Mouse (Mus musculus): ENCODE data around the gene Rad51d. TPM values are rescaled to one million over a fixed set of nuclear protein-coding genes. Genes with fewer than 3 reads are reported as not detected.
"Not testable (repeated sequence)": the region's sequence is repeated elsewhere in the genome, so short reads cannot be mapped to it uniquely, and the experiment has no call there.

The Rad51d gene
- polyA plus RNA-seq, 1 experiment from 2014 or later, result 8.7 TPM

DNA sequence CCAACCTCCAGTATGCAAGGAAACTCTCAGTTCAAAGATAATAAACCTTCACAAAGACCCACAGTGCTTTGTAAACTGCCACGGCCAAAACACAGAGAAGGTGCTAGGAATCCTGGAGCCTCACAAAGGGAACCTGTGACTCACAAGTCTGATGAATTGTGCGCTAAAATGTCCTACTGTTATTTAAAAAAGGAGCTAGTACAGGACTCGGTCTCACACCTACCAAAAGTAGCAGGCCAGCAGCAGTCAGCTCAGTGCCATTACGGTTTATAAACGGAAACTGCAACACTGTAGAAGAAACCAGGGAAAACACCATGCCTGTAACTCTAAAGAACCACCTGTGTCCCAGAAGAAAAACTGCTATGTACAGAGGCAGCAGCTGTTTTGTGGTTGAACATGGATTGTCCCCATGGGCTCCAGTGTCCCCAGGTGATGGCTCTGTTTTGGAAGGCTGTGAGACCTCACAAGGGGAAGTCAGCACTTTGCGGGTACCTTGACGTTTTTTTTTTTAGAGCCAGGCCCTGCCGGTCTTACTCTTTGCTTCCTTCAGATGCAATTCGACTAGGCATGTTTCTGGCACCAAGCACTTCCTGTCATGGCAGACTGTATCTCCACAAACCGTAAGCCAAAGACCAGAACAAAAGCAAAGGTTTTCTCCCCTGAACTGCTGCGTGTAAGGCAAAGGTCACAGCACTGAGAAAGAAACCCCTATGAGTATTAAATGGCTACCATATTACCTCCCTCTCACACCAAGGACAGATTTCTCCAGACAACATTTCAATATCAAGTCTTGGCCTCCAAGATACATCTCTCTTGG is 54.6 kb downstream of the Rad51d start:
- TF ChIP-seq EP300 (IDR thresholded peaks at IDR 0.05) (no peak), CTCF (IDR thresholded peaks at IDR 0.05) (no peak)
- no peaks in the 10 kb centered on the region for H3K36me3 ChIP-seq (ENCODE audit: insufficient read depth, low read length)
- H3K4me1 ChIP-seq (ENCODE audit: insufficient read depth, low read depth, low read length), result no peaks in the 10 kb centered on the region
- no peak overlapping the region for H3K4me2 ChIP-seq (replicated peaks; ENCODE audit: low read depth, low read length)
- DNase-seq (ENCODE audit: low spot score) (no peak), ATAC-seq (no peak)
- no peak overlapping the region for H3K27ac ChIP-seq (ENCODE audit: low read length)
- no peak overlapping the region for H3K9ac ChIP-seq (replicated peaks; ENCODE audit: low read depth)
- 71% methylated on average over 11 of the region's 11 CpGs for WGBS
- H3K27me3 ChIP-seq (replicated peaks; ENCODE audit: insufficient read depth, low read length), result no peaks in the 10 kb centered on the region
- H3K4me3 ChIP-seq (ENCODE audit: low read depth, low read length), result no peak overlapping the region
- H3K9me3 ChIP-seq (ENCODE audit: low read length), result no peaks in the 10 kb centered on the region

DNA sequence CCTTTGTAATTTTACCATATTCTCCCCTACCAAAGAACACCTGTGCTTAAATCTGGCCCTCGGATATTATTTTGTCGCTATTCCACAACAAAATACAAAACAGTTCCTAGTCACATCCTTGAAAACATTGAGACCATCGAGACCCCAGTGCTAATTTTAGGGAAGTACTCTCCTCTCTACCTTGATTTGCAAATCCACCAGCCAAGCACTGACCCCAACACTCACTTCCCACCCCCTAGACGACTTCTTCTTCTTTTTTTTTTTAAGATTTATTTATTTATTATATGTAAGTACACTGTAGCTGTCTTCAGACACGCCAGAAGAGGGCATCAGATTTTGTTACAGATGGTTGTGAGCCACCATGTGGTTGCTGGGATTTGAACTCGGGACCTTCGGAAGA is 56.1 kb downstream of the Rad51d start:
- H3K9me3 ChIP-seq (ENCODE audit: low read length); H3K4me3 ChIP-seq (ENCODE audit: low read depth, low read length); H3K27me3 ChIP-seq (replicated peaks; ENCODE audit: insufficient read depth, low read length); H3K36me3 ChIP-seq (ENCODE audit: insufficient read depth, low read length); H3K9ac ChIP-seq (replicated peaks; ENCODE audit: low read depth); DNase-seq (ENCODE audit: low spot score); H3K27ac ChIP-seq (ENCODE audit: low read length); H3K4me2 ChIP-seq (replicated peaks; ENCODE audit: low read depth, low read length); H3K4me1 ChIP-seq (ENCODE audit: insufficient read depth, low read depth, low read length); ATAC-seq: not testable (repeated sequence)
- WGBS, result 75% methylated on average over 7 of the region's 7 CpGs

DNA sequence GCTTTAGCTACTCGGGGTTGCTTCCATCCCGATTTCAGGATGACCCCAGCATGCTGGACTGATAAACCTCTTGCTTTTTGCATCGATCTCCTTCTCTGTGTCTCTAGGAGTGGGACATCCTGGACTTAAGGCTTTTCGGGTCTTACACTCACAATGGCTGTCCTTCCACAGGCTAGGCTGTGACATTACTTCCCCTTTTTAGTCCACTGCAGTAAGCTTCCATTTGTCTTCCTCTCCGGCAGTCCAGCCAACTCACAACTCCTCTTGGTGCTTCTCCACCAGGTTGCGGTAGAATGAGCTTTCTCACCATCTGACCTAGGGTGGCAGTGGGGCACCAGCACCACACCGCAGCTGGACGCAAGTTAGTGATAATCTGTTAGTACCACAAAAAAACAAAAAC is 56.5 kb downstream of the Rad51d start:
- 67% methylated on average over 8 of the region's 8 CpGs for WGBS
- Histone ChIP-seq H3K27ac (ENCODE audit: low read length) (no peak overlapping the region), H3K4me2 (replicated peaks; ENCODE audit: low read depth, low read length) (no peak overlapping the region), H3K4me3 (ENCODE audit: low read depth, low read length) (no peak overlapping the region), H3K9ac (replicated peaks; ENCODE audit: low read depth) (no peak overlapping the region), H3K4me1 (ENCODE audit: insufficient read depth, low read depth, low read length) (no peaks in the 10 kb centered on the region), H3K27me3 (replicated peaks; ENCODE audit: insufficient read depth, low read length) (no peaks in the 10 kb centered on the region), H3K36me3 (ENCODE audit: insufficient read depth, low read length) (no peaks in the 10 kb centered on the region), H3K9me3 (ENCODE audit: low read length) (no peaks in the 10 kb centered on the region)
- ATAC-seq, result no peak
- DNase-seq (ENCODE audit: low spot score), result no peak
- no peak for TF ChIP-seq CTCF (IDR thresholded peaks at IDR 0.05)
- TF ChIP-seq EP300 (IDR thresholded peaks at IDR 0.05), result no peak

DNA sequence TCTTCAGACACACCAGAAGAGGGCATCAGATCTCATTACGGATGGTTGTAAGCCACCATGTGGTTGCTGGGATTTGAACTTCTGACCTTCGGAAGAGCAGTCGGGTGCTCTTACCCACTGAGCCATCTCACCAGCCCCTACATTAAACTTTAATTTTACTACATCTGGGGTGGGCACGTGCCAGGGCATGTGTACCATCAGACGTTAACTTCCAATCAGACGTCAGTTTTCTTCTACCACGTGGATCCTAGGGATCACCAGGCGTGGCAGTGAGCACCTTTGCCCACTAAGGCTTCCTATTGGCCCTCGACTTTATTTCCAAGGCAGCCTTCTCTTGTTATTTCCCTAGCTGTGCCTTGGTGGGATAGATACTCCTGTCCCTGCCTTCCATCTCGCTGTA is 58.0 kb downstream of the Rad51d start:
- not testable (repeated sequence) for H3K36me3 ChIP-seq (ENCODE audit: insufficient read depth, low read length); DNase-seq (ENCODE audit: low spot score)
- WGBS, result 71% methylated on average over 10 of the region's 10 CpGs

DNA sequence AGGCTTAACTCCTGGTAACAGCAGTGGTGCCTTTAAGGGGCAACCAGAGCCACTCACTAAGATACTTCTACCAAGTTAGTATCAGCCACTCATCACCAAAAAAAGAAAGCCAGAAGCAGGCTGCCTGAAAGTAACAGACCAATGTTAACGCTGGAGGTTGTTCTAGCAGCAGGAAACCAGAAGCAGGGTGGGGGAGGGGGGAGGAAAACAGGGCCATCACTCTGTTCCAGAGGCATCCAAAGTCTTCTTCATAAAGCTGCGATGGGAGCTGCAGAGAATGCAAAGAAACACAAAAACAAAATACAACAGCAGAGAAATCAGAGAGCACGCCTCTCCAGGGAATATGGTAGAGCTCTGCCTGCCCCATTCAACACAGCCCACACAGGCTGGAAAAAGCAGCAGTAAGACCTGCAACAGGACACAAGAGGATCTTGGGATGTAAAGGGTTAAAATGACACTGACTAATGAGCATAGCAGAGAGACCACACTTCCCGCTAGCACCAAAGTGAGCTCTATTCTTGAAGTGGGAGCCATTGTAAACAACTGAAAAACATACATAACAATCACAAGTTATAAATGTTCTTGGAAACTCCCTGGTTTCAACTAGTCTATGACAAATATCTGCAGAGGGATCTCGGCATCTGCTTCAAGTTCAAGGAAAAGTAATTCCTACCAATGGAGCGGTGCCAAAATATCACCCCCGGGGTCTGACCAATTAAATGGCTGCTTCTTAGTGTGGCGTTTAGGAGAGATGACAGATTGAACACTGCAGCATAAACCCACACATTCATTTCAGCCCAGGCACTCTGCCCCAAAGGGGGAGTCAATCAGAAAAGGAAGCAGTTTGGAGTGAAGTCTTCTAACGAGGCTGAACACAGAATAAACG is 59.2 kb downstream of the Rad51d start:
- no peaks in the 10 kb centered on the region for H3K9me3 ChIP-seq (ENCODE audit: low read length)
- no peaks in the 10 kb centered on the region for H3K36me3 ChIP-seq (ENCODE audit: insufficient read depth, low read length)
- no peaks in the 10 kb centered on the region for H3K4me1 ChIP-seq (ENCODE audit: insufficient read depth, low read depth, low read length)
- no peaks in the 10 kb centered on the region for H3K27me3 ChIP-seq (replicated peaks; ENCODE audit: insufficient read depth, low read length)
- H3K4me2 ChIP-seq (replicated peaks; ENCODE audit: low read depth, low read length), result no peak overlapping the region
- no peak overlapping the region for H3K4me3 ChIP-seq (ENCODE audit: low read depth, low read length)
- no peak for ATAC-seq
- no peak overlapping the region for H3K27ac ChIP-seq (ENCODE audit: low read length)
- TF ChIP-seq CTCF (IDR thresholded peaks at IDR 0.05) (no peak), EP300 (IDR thresholded peaks at IDR 0.05) (no peak)
- 22% methylated on average over 10 of the region's 10 CpGs for WGBS
- H3K9ac ChIP-seq (replicated peaks; ENCODE audit: low read depth), result no peak overlapping the region
- no peak for DNase-seq (ENCODE audit: low spot score)

More for the DNA sequence above, 58.0 kb downstream of the Rad51d start:
- not testable (repeated sequence) for H3K9me3 ChIP-seq (ENCODE audit: low read length); H3K27ac ChIP-seq (ENCODE audit: low read length); H3K9ac ChIP-seq (replicated peaks; ENCODE audit: low read depth); ATAC-seq; H3K4me2 ChIP-seq (replicated peaks; ENCODE audit: low read depth, low read length); H3K4me3 ChIP-seq (ENCODE audit: low read depth, low read length); H3K4me1 ChIP-seq (ENCODE audit: insufficient read depth, low read depth, low read length); H3K27me3 ChIP-seq (replicated peaks; ENCODE audit: insufficient read depth, low read length)

DNA sequence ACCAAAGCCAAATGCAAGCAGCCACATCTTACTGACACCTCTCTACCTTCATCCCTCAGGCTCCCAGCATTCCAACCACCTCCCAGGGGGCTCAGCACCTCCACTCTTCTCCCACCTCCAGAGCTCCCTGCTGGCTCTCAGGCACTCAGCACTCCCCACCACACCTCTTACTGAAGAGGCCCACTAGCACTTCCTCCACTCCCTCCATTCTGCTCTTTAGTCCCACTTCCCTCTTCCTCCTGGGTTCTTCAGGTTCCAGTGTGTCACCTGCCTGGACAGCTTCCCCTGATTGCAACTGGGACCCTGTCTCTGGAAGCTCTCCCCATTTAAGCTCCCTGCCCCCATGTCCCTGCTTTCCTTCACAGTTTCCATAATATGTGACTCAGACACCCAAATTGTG is 63.6 kb downstream of the Rad51d start:
- Histone ChIP-seq H3K36me3 (ENCODE audit: insufficient read depth, low read length) (no peaks in the 10 kb centered on the region), H3K9ac (replicated peaks; ENCODE audit: low read depth) (no peak overlapping the region), H3K27ac (ENCODE audit: low read length) (no peak overlapping the region), H3K4me3 (ENCODE audit: low read depth, low read length) (no peak overlapping the region), H3K27me3 (replicated peaks; ENCODE audit: insufficient read depth, low read length) (no peaks in the 10 kb centered on the region), H3K9me3 (ENCODE audit: low read length) (no peaks in the 10 kb centered on the region), H3K4me2 (replicated peaks; ENCODE audit: low read depth, low read length) (no peak overlapping the region), H3K4me1 (ENCODE audit: insufficient read depth, low read depth, low read length) (no peaks in the 10 kb centered on the region)
- ATAC-seq (no peak), DNase-seq (ENCODE audit: low spot score) (peak; percentile 11)
- TF ChIP-seq CTCF (IDR thresholded peaks at IDR 0.05) (no peak), EP300 (IDR thresholded peaks at IDR 0.05) (no peak)

Other genes with a start within 250 kb of the Rad51d start
- gene Cct6b, start 126.3 kb downstream of the Rad51d start, polyA plus RNA-seq (2015; fragmentation: Nextera tagmentation; extraction: Ambion mirVana), result 0.31 and 0.35 TPM in 2 replicates
- gene Zfp830, start 126.3 kb downstream of the Rad51d start, polyA plus RNA-seq (2015; fragmentation: Nextera tagmentation; extraction: Ambion mirVana), result 26.3 and 28.3 TPM in 2 replicates
- gene Lig3, start 109.5 kb downstream of the Rad51d start, polyA plus RNA-seq (2015; fragmentation: Nextera tagmentation; extraction: Ambion mirVana), result 10.9 and 11.6 TPM in 2 replicates
- 9.2 and 10.3 TPM in 2 replicates for gene Rffl, start 19.4 kb downstream of the Rad51d start, polyA plus RNA-seq (2015; fragmentation: Nextera tagmentation; extraction: Ambion mirVana)
- gene Fndc8, start 1.5 kb upstream of the Rad51d start, polyA plus RNA-seq (2015; fragmentation: Nextera tagmentation; extraction: Ambion mirVana), result 0.24 and 0.27 TPM in 2 replicates
- 9.5 and 10.8 TPM in 2 replicates for gene Nle1, start 17.8 kb upstream of the Rad51d start, polyA plus RNA-seq (2015; fragmentation: Nextera tagmentation; extraction: Ambion mirVana)
- 20.6 and 22.0 TPM in 2 replicates for gene Unc45b, start 19.9 kb upstream of the Rad51d start, polyA plus RNA-seq (2015; fragmentation: Nextera tagmentation; extraction: Ambion mirVana)
- gene Slfn5, start 60.7 kb upstream of the Rad51d start, polyA plus RNA-seq (2015; fragmentation: Nextera tagmentation; extraction: Ambion mirVana), result 25.8 and 29.9 TPM in 2 replicates
- gene Slfn9, start 101.2 kb upstream of the Rad51d start, polyA plus RNA-seq (2015; fragmentation: Nextera tagmentation; extraction: Ambion mirVana), result 2.2 and 3.1 TPM in 2 replicates
- gene Slfn8, start 130.2 kb upstream of the Rad51d start, polyA plus RNA-seq (2015; fragmentation: Nextera tagmentation; extraction: Ambion mirVana), result 0.33 and 0.54 TPM in 2 replicates
- gene Slfn2, start 174.5 kb upstream of the Rad51d start, polyA plus RNA-seq (2015; fragmentation: Nextera tagmentation; extraction: Ambion mirVana), result 19.0 and 21.5 TPM in 2 replicates
- gene Slfn1, start 226.2 kb upstream of the Rad51d start, polyA plus RNA-seq (2015; fragmentation: Nextera tagmentation; extraction: Ambion mirVana), result 2.3 and 2.4 TPM in 2 replicates

Measured in lung, postnatal 0 days (tissue).